Mouse (Mus musculus): ENCODE results near the gene Zfp36. TPM values are rescaled to one million over a fixed set of nuclear protein-coding genes. Genes with fewer than 3 reads are reported as not detected.
"Not testable (repeated sequence)": the region's sequence is repeated elsewhere in the genome, so short reads cannot be mapped to it uniquely, and the experiment has no call there.

Gene Zfp36
- 33.5 and 34.1 TPM in 2 replicates for polyA plus RNA-seq (2012; rRNA removed)

GRCm38 (mm10) chr7:28380237-28381016, at the start of gene Zfp36:
Gene Zfp36 (minus strand): TSS chr7:28380253.
- DNase-seq (ENCODE audit: low spot score), result no peak

- no peak for DNase-seq (ENCODE audit: low spot score)
Observed at GRCm38 (mm10) chr7:28427738-28428137, 47.7 kb upstream of the Zfp36 start.

GRCm38 (mm10) chr7:28423018-28423417, 43.0 kb upstream of the Zfp36 start:
- DNase-seq (ENCODE audit: low spot score), result no peak

- no peak for DNase-seq (ENCODE audit: low spot score)
Observed at GRCm38 (mm10) chr7:28419416-28419815, 39.4 kb upstream of the Zfp36 start.

- DNase-seq (ENCODE audit: low spot score), result no peak
Observed at GRCm38 (mm10) chr7:28418096-28418670, 38.1 kb upstream of the Zfp36 start.

DNA sequence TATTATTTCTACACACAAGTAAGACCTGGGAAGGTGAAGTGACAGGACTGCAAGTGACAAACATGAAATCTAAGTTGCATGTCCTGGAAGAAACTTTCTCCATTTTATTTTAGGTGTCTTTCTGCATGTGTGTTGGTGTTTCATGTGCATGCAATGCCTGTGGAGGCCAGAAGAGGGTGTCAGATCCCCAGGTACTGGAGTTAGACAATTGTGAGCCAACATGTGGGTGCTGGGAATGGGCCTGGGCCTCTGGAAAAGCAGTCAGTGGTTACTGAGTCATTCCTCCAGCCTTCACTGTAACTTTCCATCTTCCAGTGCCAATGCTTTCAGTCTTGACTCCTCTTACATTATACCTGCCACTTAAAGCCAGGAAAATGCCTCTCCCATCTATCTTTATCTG, 37.3 kb upstream of the Zfp36 start:
- no peak for DNase-seq (ENCODE audit: low spot score)

- DNase-seq (ENCODE audit: low spot score), result no peak
Observed at GRCm38 (mm10) chr7:28412826-28413225, 32.8 kb upstream of the Zfp36 start.

GRCm38 (mm10) chr7:28410841-28411475, 30.9 kb upstream of the Zfp36 start:
- DNase-seq (ENCODE audit: low spot score), result no peak

DNA sequence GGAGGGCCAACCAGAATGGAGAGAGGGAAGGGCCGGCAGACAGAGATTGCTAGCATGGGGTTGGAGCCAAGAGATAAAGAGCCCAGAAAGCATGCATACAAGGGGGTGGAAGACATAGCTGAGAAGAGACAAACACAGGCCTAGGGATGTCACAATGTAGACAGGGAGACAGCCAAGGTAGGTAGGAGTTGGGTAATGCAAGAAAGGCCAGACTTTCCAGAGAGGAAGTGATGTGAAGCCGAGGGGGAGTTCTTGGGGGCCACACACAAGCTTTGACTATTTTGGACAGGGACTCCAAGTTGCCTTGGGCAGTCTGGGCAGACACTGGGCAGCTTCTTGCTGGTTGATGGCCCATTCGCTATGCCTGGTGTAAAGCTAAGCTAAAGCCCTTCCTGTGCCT, 21.9 kb upstream of the Zfp36 start:
- DNase-seq (ENCODE audit: low spot score), result no peak

DNA sequence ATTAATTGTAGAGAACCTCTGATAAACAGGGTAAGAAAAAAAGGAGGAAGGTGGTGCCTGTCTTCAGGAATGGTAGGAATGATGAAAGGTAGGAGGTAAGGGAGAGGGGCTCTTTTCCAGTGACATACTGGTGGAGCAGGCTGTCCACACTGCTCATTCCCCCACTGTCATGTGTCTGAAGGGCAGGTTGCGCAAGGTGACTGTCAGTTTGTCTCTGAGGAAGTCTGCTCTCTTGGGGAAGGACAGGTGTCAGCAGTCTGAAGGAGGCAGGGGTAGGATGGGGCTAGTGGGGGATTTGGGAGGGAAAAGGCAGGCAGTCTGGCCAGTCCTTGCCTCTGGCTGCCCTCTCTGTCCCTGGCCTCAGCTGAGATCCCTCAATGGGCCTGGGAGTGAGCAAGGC, 21.0 kb upstream of the Zfp36 start:
- DNase-seq (ENCODE audit: low spot score), result no peak

GRCm38 (mm10) chr7:28398696-28399340, 18.8 kb upstream of the Zfp36 start:
- DNase-seq (ENCODE audit: low spot score), result no peak

GRCm38 (mm10) chr7:28398000-28398399, 17.9 kb upstream of the Zfp36 start:
- DNase-seq (ENCODE audit: low spot score), result no peak

GRCm38 (mm10) chr7:28395425-28395824, 15.4 kb upstream of the Zfp36 start:
- no peak for DNase-seq (ENCODE audit: low spot score)

- no peak for DNase-seq (ENCODE audit: low spot score)
Observed at GRCm38 (mm10) chr7:28393272-28393951, 13.4 kb upstream of the Zfp36 start.

- peak; percentile 84 for DNase-seq (ENCODE audit: low spot score)
Observed at GRCm38 (mm10) chr7:28392429-28393271, 12.6 kb upstream of the Zfp36 start, which contains the start of the genes Med29 and Paf1. Gene Med29 (minus strand): TSS chr7:28392708. Gene Paf1 (plus strand): TSS chr7:28392951.

DNA sequence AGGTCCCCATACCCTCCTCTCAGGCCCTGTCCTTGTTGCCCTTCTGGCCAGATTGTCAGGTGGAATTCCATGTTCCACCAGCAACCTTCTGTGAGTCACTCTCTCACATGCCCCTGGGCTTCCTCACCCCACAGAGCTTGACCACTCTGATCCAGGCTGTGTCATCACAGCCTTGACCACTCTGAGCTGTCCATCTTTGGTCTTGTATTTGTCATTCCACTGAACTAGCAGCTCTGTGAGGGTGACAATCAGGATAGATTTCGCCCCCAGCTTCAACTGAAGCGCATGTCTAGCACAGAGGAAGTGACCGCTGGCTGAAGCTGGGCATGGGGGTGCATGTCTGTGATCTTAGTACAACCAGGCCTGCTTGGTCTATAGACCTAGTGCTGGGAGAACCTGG, 10.3 kb upstream of the Zfp36 start:
- no peak for DNase-seq (ENCODE audit: low spot score)

DNA sequence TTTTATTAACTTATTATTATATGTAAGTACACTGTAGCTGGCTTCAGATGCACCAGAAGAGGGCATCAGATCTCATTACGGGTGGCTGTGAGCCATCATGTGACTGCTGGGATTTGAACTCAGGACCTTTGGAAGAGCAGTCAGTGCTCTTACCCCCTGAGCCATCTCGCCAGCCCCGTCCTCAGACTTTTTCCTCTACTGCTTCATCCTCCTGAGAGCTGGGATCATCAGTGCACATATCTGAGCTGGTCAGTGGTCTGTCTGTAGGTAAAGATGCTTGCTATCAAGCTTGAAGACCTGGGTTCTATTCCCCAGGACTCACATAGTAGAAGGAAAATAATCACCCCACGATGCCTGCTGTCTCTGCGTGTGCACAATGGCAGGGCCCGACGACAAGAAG, 7.3 kb upstream of the Zfp36 start:
- not testable (repeated sequence) for DNase-seq (ENCODE audit: low spot score)

- not testable (repeated sequence) for DNase-seq (ENCODE audit: low spot score)
Observed at GRCm38 (mm10) chr7:28386877-28387276, 6.8 kb upstream of the Zfp36 start.

GRCm38 (mm10) chr7:28386462-28386861, 6.4 kb upstream of the Zfp36 start:
- peak; percentile 78 for DNase-seq (ENCODE audit: low spot score)

DNA sequence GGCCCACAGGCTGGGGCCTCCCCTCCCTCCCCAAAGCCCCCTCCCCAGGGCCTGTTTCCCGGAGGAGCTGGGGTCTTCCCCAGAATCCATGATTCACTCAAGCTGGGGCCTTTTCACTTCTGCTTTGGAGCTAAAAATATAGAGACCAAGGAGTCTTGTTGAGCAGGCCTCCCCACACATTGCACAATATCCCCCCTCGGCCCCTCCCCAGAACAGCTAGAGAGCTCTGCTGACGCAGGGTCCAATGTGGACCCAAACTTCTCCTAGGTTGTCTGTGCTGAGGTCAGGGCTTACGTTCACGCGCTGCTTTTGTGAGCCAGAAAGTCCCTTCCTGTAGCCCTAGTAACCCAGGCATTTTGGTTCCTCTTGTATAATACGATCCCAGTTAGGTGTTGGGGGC, 6.0 kb upstream of the Zfp36 start:
- no peak for DNase-seq (ENCODE audit: low spot score)

GRCm38 (mm10) chr7:28385196-28385595, 5.1 kb upstream of the Zfp36 start:
- no peak for DNase-seq (ENCODE audit: low spot score)
